Mouse (Mus musculus) embryonic facial prominence, embryonic 10.5 days (tissue): ENCODE measurements around the gene Mvb12a. TPM values are rescaled to one million over a fixed set of nuclear protein-coding genes. Genes with fewer than 3 reads are reported as not detected.

Experiments used
- DNase-seq: peaks from one replicate; pipeline ENCODE4 v3.0.0-alpha.2; 2017; ENCODE audit warnings: low spot score
- H3K27ac ChIP-seq: fragments of 300-500 bp; sonication (generic); replicated peaks from 2 replicates; pipeline ENCODE4 v1.5.1; 2016; ENCODE audit warnings: mild to moderate bottlenecking
- H3K27me3 ChIP-seq: fragments of 300-500 bp; sonication (generic); replicated peaks from 2 replicates; pipeline ENCODE4 v1.6.1; 2016; ENCODE audit warnings: low read depth, mild to moderate bottlenecking; ENCODE audit not compliant: poor library complexity, severe bottlenecking
- H3K36me3 ChIP-seq: fragments of 300-500 bp; sonication (generic); replicated peaks from 2 replicates; pipeline ENCODE4 v1.6.1; 2016; ENCODE audit warnings: mild to moderate bottlenecking, moderate library complexity
- H3K4me1 ChIP-seq: fragments of 300-500 bp; sonication (generic); 2 replicates; pipeline ENCODE4 v1.6.1; 2016
- H3K4me3 ChIP-seq: fragments of 300-500 bp; sonication (generic); 2 replicates; pipeline ENCODE4 v1.5.1; 2016; ENCODE audit warnings: mild to moderate bottlenecking, moderate library complexity
- H3K9me3 ChIP-seq: fragments of 300-500 bp; sonication (generic); 2 replicates; pipeline ENCODE4 v1.6.1; 2016; ENCODE audit warnings: mild to moderate bottlenecking
- WGBS: fragments of 180-500 bp; shearing (Covaris S2); methylation state at CpG from one replicate; pipeline ENCODE4 v1.1.7; 2016; 5-methylcytosine and 5-hydroxymethylcytosine counted together
- polyA plus RNA-seq: library from polyadenylated mRNA; unstranded; fragments of >200 nt; fragmentation: Nextera tagmentation; extraction: Ambion mirVana; gene quantifications from 2 replicates; pipeline ENCODE4 v1.2.1, GENCODE M21; 2016

Gene Mvb12a
- polyA plus RNA-seq, 1 experiment from 2014 or later = 76.9 TPM

DNA sequence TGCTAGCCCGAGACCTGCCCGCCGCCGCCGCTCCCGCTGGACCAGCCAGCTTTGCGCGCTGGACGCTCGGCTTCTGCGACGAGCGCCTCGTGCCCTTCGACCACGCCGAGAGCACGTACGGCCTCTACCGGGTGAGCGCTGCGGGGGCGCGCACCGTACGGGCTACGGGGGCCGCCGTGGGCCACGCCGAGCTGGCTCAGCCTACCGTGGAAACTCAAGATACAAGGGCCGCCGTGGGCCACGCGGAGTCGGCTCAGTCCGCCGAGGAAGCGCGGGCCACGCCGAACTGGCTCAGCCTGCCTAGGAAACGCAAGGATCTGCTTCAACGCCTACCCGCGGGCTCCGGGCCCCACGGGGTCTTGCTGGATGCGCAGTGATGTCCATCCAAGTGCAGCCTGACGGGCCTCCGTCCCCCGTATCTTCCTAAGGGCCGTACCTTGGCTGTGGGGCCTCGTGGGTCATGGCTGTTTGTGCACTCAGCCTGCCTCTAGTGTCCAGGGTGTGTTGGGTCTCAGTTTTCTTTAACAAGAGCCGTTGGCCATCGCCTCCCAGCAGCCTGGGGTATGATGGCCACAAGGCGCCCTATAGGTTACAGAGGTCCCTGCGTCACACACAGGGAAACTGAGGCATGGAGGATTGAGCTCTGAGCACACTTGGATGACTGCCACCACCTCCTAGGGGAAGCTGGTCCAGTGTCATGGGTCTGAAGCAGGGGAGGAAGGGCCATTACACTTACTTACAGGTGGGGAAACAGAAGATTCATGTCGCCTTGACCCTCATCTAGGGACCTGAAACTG lies 49.9 kb downstream of the Mvb12a start:
- DNase-seq = no peak
- Histone ChIP-seq H3K4me1 (peaks cover 42% of the 10 kb centered on the region), H3K27ac (peak overlapping the region; percentile 97), H3K27me3 (peaks cover 16% of the 10 kb centered on the region), H3K4me3 (peak overlapping the region; percentile 93), H3K9me3 (no peaks in the 10 kb centered on the region), H3K36me3 (peaks cover 20% of the 10 kb centered on the region)
- 5% methylated on average over 60 of the region's 60 CpGs for WGBS

DNA sequence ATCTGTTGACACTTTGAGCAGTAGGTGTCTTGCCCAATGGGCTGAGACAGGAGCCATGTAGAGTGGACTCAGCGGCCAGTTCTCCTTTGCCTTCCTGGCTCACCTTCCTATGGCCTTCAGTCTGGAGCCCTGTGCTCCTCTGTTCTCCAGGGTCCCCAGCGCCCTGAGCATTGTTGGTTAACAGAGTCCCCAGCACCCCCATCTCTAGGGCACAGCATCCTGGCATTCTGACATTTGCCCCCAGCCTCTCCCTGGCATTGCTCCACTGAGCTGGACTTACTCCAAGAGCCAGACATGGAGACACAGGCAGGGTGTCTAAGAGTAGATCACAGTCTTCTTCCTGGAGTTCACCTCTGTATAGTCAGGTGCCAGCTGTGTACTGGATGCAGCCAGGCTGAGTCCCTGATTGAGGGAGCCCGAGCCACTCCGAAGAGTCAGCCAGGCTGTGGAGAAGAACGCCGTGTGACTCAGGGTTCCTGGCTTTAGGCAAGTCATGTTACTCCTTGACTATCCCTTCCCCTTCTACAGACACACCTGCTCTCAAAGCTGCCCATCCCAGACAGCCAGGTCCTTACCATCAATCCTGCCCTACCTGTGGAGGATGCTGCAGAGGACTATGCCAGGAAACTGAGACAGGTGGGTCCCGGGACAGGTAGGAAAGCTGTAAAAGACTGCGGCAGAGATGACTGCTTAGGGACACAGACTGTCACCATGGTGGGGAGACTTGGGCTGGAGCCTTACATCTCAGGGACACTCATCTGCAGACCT lies 51.0 kb downstream of the Mvb12a start:
- DNase-seq = no peak
- Histone ChIP-seq H3K4me1 (peaks cover 42% of the 10 kb centered on the region), H3K27me3 (peaks cover 16% of the 10 kb centered on the region), H3K9me3 (no peaks in the 10 kb centered on the region), H3K27ac (no peak overlapping the region), H3K4me3 (peak overlapping the region; percentile 93; the same call in 1 of the 2 replicates), H3K36me3 (peaks cover 20% of the 10 kb centered on the region)
- WGBS = 95% methylated on average over 8 of the region's 8 CpGs

DNA sequence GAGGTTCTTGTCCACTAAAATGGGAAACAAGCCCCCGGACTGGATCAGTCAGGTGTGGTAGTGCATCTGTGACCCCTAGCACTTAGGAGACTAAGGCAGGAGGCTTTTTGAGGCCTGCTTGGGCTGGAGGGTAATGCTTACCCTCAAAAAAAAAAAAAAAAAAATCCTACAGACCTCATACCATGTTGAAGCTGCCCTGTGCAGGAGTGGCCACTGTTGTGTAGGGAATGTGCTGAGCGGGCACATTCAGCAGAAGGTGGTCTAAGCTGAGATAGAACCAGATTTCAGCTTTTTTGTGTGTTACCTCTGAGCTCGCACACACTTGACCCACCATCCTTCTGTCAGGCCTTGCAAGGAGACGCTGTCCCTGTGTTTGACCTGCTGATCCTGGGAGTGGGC lies 51.6 kb downstream of the Mvb12a start:
- Histone ChIP-seq H3K27ac (no peak overlapping the region), H3K4me1 (peaks cover 42% of the 10 kb centered on the region), H3K27me3 (peaks cover 20% of the 10 kb centered on the region), H3K36me3 (peaks cover 25% of the 10 kb centered on the region), H3K4me3 (0 out of 2 replicates have a peak overlapping the region, but pooled peaks have one; percentile 1), H3K9me3 (no peaks in the 10 kb centered on the region)
- WGBS = 92% methylated on average over 4 of the region's 4 CpGs
- no peak for DNase-seq

DNA sequence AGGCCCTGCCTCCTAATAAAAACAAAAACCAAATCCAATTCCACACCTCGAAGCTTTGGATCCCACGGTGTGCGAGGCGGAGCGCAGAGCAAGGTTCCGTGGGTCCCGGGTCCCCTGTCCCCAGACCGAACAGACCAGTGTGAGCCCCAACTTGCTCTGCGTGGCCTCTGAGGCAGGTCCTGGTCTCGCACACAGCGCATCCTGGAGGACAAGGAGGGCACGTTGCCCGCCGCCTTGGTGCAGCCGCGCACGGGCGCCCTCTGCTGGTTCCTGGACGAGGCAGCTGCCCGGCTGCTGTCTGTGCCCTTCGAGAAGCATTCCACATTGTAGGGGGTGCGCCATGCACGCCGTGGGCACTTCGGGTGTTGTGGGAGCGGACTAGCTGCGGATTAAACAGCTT lies 53.1 kb downstream of the Mvb12a start:
- WGBS = 8% methylated on average over 27 of the region's 27 CpGs
- Histone ChIP-seq H3K27ac (peak overlapping the region; percentile 55), H3K9me3 (no peaks in the 10 kb centered on the region)

DNA sequence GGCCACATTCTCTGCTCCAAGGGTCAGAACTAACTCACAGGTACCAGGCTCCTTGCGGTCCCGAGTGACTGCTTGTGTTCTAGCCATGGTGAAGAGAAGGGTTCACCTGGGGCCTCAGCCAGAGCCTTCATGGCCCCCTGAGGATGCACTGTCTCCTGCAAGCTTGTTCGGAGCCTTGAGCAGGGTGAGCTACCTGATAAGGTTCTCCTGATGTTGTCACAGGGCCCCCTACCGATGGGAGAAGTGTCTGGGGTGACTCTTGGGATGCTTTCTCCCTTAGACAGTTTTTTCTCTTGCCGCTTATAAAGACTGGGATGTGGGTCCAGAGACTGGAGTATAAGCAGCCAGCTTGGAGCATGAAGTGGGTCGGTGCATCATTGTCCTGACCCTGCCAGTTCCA lies 53.7 kb downstream of the Mvb12a start:
- Histone ChIP-seq H3K4me1 (peaks cover 33% of the 10 kb centered on the region), H3K27ac (no peak overlapping the region), H3K9me3 (no peaks in the 10 kb centered on the region), H3K27me3 (peaks cover 25% of the 10 kb centered on the region), H3K36me3 (peaks cover 25% of the 10 kb centered on the region), H3K4me3 (0 out of 2 replicates have a peak overlapping the region, but pooled peaks have one; percentile 31)
- WGBS = 58% methylated on average over 6 of the region's 6 CpGs
- no peak for DNase-seq

More for the DNA sequence above, 53.1 kb downstream of the Mvb12a start:
- Histone ChIP-seq H3K27me3 (peaks cover 22% of the 10 kb centered on the region), H3K36me3 (peaks cover 25% of the 10 kb centered on the region), H3K4me1 (peaks cover 39% of the 10 kb centered on the region), H3K4me3 (peak overlapping the region; percentile 31)
- DNase-seq = peak; percentile 92

DNA sequence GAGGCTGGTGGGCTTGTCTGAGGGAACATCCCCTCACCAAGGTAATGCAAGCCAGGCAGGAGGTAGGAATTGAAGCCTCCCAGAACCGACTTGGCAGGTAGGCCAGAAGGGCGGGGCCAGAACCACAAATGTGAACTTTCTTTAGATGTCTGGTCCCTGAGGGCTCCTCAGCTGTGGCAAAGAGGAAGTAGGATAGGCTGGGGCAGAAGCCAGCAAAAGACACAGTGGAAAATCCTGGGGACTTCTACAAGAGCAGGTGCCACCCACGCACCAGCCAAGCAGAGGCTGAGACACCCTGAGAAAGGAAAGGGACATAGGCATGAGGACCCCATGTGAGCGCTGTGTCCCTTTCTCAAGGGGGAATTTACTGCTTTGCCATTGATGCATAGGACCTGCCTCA lies 54.1 kb downstream of the Mvb12a start:
- no peak overlapping the region for H3K27ac ChIP-seq
- H3K9me3 ChIP-seq = no peaks in the 10 kb centered on the region
- DNase-seq = no peak
- H3K27me3 ChIP-seq = peaks cover 29% of the 10 kb centered on the region
- H3K36me3 ChIP-seq = peaks cover 25% of the 10 kb centered on the region
- peaks cover 33% of the 10 kb centered on the region for H3K4me1 ChIP-seq
- WGBS = 87% methylated on average over 4 of the region's 4 CpGs
- no peak overlapping the region for H3K4me3 ChIP-seq

DNA sequence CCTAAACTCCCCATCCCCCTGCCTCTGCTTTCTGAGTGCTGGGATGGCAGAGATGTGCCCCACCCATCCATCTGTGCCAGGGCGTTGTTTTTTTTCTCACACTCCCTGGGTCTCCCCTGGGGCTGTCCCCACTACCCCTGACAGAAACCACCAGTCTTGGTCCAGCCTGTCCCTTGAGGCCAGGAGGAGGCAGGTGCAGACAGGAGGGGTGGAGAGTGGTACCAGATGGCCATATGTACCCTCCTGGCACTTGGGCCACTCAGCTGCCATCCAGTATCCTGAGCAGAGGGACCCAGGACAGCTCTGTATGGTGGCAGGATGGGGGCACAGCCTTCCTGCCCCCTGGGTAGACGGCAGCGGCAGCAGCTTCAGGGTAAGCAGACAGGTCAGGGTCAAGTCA lies 54.7 kb downstream of the Mvb12a start, which contains the start of gene Fam129c:
Gene Fam129c (plus strand): TSS at position 198 of the 400 bp plus-strand sequence.
- Histone ChIP-seq H3K4me1 (peaks cover 39% of the 10 kb centered on the region), H3K4me3 (no peak within 1 kb of the TSS), H3K27ac (no peak within 1 kb of the TSS), H3K9me3 (no peaks in the 10 kb centered on the region), H3K27me3 (peaks cover 35% of the 10 kb centered on the region), H3K36me3 (peaks cover 25% of the 10 kb centered on the region)
- 85% methylated on average over 3 of the region's 3 CpGs for WGBS
- no peak for DNase-seq

Other genes with a start within 250 kb of the Mvb12a start
- gene Use1, start 176.1 kb upstream of the Mvb12a start, polyA plus RNA-seq = 83.1 and 84.3 TPM in 2 replicates
- gene Ocel1, start 171.6 kb upstream of the Mvb12a start, polyA plus RNA-seq = 4.0 and 5.0 TPM in 2 replicates
- 63.6 and 78.0 TPM in 2 replicates for gene Nr2f6, start 161.0 kb upstream of the Mvb12a start, polyA plus RNA-seq
- gene Ushbp1, start 147.1 kb upstream of the Mvb12a start, polyA plus RNA-seq = 5.4 and 5.5 TPM in 2 replicates
- 109 and 110 TPM in 2 replicates for gene Babam1, start 146.1 kb upstream of the Mvb12a start, polyA plus RNA-seq
- gene Ankle1, start 136.9 kb upstream of the Mvb12a start, polyA plus RNA-seq = 35.6 and 38.8 TPM in 2 replicates
- gene Abhd8, start 79.3 kb upstream of the Mvb12a start, polyA plus RNA-seq = 66.4 and 69.4 TPM in 2 replicates
- 223 and 236 TPM in 2 replicates for gene Mrpl34, start 78.0 kb upstream of the Mvb12a start, polyA plus RNA-seq
- 131 and 134 TPM in 2 replicates for gene Dda1, start 73.7 kb upstream of the Mvb12a start, polyA plus RNA-seq
- 2.4 and 3.2 TPM in 2 replicates for gene Ano8, start 57.0 kb upstream of the Mvb12a start, polyA plus RNA-seq
- gene Gtpbp3, start 54.8 kb upstream of the Mvb12a start, polyA plus RNA-seq = 24.5 and 25.3 TPM in 2 replicates
- 58.0 and 59.2 TPM in 2 replicates for gene Plvap, start 31.2 kb upstream of the Mvb12a start, polyA plus RNA-seq
- gene Ccdc194, start 17.2 kb upstream of the Mvb12a start, polyA plus RNA-seq = 0.12 and 0.26 TPM in 2 replicates
- gene Bst2, start 5.5 kb upstream of the Mvb12a start, polyA plus RNA-seq = 5.8 and 7.2 TPM in 2 replicates
- 0.52 and 0.54 TPM in 2 replicates for gene Tmem221, start 15.9 kb downstream of the Mvb12a start, polyA plus RNA-seq
- 0.15 TPM in 1 of 2 replicates, not detected in the other for gene Nxnl1, start 23.7 kb downstream of the Mvb12a start, polyA plus RNA-seq
- 21.8 and 30.7 TPM in 2 replicates for gene Slc27a1, start 26.0 kb downstream of the Mvb12a start, polyA plus RNA-seq
- gene Pgls, start 49.3 kb downstream of the Mvb12a start, polyA plus RNA-seq = 249 and 260 TPM in 2 replicates
- 4.8 and 5.0 TPM in 2 replicates for gene Fam129c, start 54.7 kb downstream of the Mvb12a start, polyA plus RNA-seq
- 52.1 and 53.7 TPM in 2 replicates for gene Colgalt1, start 68.1 kb downstream of the Mvb12a start, polyA plus RNA-seq
- gene Unc13a, start 128.8 kb downstream of the Mvb12a start, polyA plus RNA-seq = 2.2 TPM in 2 replicates
- gene Jak3, start 133.4 kb downstream of the Mvb12a start, polyA plus RNA-seq = 3.6 and 4.0 TPM in 2 replicates
- 0.55 TPM in 1 of 2 replicates, not detected in the other for gene Insl3, start 146.3 kb downstream of the Mvb12a start, polyA plus RNA-seq
- 0.54 and 0.72 TPM in 2 replicates for gene B3gnt3, start 158.9 kb downstream of the Mvb12a start, polyA plus RNA-seq
- 6.0 and 7.9 TPM in 2 replicates for gene Fcho1, start 182.8 kb downstream of the Mvb12a start, polyA plus RNA-seq